Mouse (Mus musculus): ENCODE measurements around the gene Sox13. TPM values are rescaled to one million over a fixed set of nuclear protein-coding genes. Genes with fewer than 3 reads are reported as not detected.

The Sox13 gene
- polyA plus RNA-seq, 1 experiment from 2014 or later = 12.3 TPM

DNA sequence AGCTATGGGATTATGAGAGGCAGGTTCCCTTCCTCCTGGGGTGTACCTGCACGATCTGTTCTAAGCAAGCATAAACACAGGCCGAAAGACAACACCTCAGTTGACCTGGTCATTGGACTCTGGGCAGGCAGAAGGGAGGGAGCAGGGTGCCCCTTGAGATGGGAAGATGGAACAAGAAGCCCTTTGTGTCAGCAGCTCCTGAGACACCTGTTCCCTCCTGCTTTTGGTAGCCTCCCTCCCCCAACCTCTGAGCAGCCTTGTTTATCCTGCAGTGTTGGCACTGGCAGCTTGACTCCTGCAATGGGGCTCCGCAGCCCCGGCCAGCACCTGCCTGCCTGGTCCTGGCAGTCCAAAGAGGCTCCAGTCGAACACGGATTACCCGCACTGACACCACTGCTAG lies 9.1 kb downstream of the Sox13 start:
- Histone ChIP-seq H3K9ac (ENCODE audit: low read length) (no peak overlapping the region), H3K27ac (ENCODE audit: low read depth, low read length) (no peak overlapping the region), H3K27me3 (ENCODE audit: control insufficient read depth, insufficient read depth, low read length) (no peaks in the 10 kb centered on the region), H3K4me1 (ENCODE audit: control insufficient read depth, insufficient read depth, low read length) (peaks cover 23% of the 10 kb centered on the region), H3K4me2 (ENCODE audit: low read depth) (no peak overlapping the region), H3K9me3 (ENCODE audit: control insufficient read depth, low read length) (no peaks in the 10 kb centered on the region), H3K4me3 (ENCODE audit: low read depth, low read length) (no peak overlapping the region), H3K36me3 (ENCODE audit: control insufficient read depth, insufficient read depth, low read length) (no peaks in the 10 kb centered on the region)
- DNase-seq (ENCODE audit: low spot score) (no peak), ATAC-seq (ENCODE audit: insufficient read depth, low FRiP score, low TSS enrichment) (no peak)
- WGBS = 60% methylated on average over 7 of the region's 7 CpGs

DNA sequence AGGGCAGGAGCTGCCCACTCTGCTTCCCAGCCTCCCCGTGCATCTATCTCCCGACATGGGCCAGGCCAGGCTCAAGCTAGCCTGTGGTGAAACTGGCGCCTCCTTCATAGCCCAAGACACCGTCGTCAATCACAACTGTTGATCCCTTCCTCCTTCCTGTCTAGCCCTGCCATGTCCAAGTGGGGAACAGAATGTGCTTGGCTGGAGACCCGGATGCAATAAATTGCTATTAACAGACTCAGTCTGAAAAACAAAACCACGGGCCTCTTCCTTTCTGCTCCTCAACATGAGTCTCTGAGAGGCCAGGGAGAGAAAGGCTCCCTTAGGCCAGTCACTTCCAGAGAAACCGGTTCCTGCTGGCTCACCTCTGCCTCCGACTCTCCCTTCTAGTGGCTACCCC lies 11.2 kb downstream of the Sox13 start:
- 65% methylated on average over 9 of the region's 9 CpGs for WGBS
- Histone ChIP-seq H3K4me1 (ENCODE audit: control insufficient read depth, insufficient read depth, low read length) (peaks cover 28% of the 10 kb centered on the region), H3K27ac (ENCODE audit: low read depth, low read length) (no peak overlapping the region), H3K9me3 (ENCODE audit: control insufficient read depth, low read length) (no peaks in the 10 kb centered on the region), H3K4me3 (ENCODE audit: low read depth, low read length) (no peak overlapping the region), H3K4me2 (ENCODE audit: low read depth) (no peak overlapping the region), H3K36me3 (ENCODE audit: control insufficient read depth, insufficient read depth, low read length) (no peaks in the 10 kb centered on the region; the same call in 1 of the 2 replicates), H3K9ac (ENCODE audit: low read length) (no peak overlapping the region), H3K27me3 (ENCODE audit: control insufficient read depth, insufficient read depth, low read length) (no peaks in the 10 kb centered on the region)
- no peak for DNase-seq (ENCODE audit: low spot score)
- ATAC-seq (ENCODE audit: insufficient read depth, low FRiP score, low TSS enrichment) = no peak

DNA sequence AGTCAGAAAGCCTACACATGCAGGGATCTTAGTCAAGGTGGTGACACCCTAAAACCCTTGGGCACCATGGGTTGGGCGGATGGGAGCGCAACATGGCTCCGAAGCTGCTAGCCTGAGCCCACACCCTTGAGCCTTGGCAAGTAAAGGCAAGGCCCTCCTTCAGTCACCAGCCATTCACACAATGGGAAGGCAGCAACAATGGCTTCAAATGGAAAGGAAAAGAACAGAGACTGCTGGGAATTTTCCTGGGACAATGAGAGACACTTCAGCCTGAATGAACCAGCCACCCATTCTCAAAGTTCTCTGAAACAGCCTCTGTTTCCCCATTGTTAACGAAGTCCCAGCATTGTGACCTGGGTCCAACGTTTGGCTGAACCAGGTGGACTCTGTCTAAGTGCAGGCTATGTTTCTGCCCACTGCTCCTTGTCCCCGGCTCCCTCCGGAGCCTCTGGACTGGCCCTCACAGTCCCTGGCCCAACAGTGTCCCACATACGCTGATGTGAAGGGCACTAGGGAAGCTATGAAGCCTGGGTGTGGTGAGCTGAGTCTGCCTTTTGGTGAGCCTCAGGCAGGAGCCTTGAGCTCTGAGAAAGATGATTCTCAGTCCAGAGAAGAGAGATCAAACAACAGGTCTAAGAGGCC lies 12.6 kb downstream of the Sox13 start:
- H3K4me3 ChIP-seq (ENCODE audit: low read depth, low read length) = no peak overlapping the region
- H3K9me3 ChIP-seq (ENCODE audit: control insufficient read depth, low read length) = no peaks in the 10 kb centered on the region
- no peak overlapping the region for H3K4me2 ChIP-seq (ENCODE audit: low read depth)
- ATAC-seq (ENCODE audit: insufficient read depth, low FRiP score, low TSS enrichment) (no peak), DNase-seq (ENCODE audit: low spot score) (no peak)
- H3K36me3 ChIP-seq (ENCODE audit: control insufficient read depth, insufficient read depth, low read length) = no peaks in the 10 kb centered on the region; the same call in 1 of the 2 replicates
- H3K4me1 ChIP-seq (ENCODE audit: control insufficient read depth, insufficient read depth, low read length) = peaks cover 31% of the 10 kb centered on the region
- H3K9ac ChIP-seq (ENCODE audit: low read length) = no peak overlapping the region
- H3K27ac ChIP-seq (ENCODE audit: low read depth, low read length) = no peak overlapping the region
- 55% methylated on average over 8 of the region's 8 CpGs for WGBS
- H3K27me3 ChIP-seq (ENCODE audit: control insufficient read depth, insufficient read depth, low read length) = no peaks in the 10 kb centered on the region

GRCm38 (mm10) chr1:133409786-133410185 lies 14.4 kb downstream of the Sox13 start:
- no peak overlapping the region for H3K4me2 ChIP-seq (ENCODE audit: low read depth)
- H3K4me1 ChIP-seq (ENCODE audit: control insufficient read depth, insufficient read depth, low read length) = peaks cover 31% of the 10 kb centered on the region
- no peak overlapping the region; the same call in 1 of the 2 replicates for H3K9ac ChIP-seq (ENCODE audit: low read length)
- no peak overlapping the region for H3K4me3 ChIP-seq (ENCODE audit: low read depth, low read length)
- no peak for ATAC-seq (ENCODE audit: insufficient read depth, low FRiP score, low TSS enrichment)
- no peak for DNase-seq (ENCODE audit: low spot score)
- H3K9me3 ChIP-seq (ENCODE audit: control insufficient read depth, low read length) = no peaks in the 10 kb centered on the region
- H3K36me3 ChIP-seq (ENCODE audit: control insufficient read depth, insufficient read depth, low read length) = no peaks in the 10 kb centered on the region; the same call in 1 of the 2 replicates
- no peaks in the 10 kb centered on the region for H3K27me3 ChIP-seq (ENCODE audit: control insufficient read depth, insufficient read depth, low read length)
- H3K27ac ChIP-seq (ENCODE audit: low read depth, low read length) = peak overlapping the region; percentile 66
- WGBS = 63% methylated on average over 9 of the region's 9 CpGs

GRCm38 (mm10) chr1:133408880-133409516 lies 15.2 kb downstream of the Sox13 start:
- Histone ChIP-seq H3K27ac (ENCODE audit: low read depth, low read length) (peak overlapping the region; percentile 66), H3K4me1 (ENCODE audit: control insufficient read depth, insufficient read depth, low read length) (peaks cover 29% of the 10 kb centered on the region), H3K9ac (ENCODE audit: low read length) (no peak overlapping the region), H3K4me2 (ENCODE audit: low read depth) (0 out of 2 replicates have a peak overlapping the region, but pooled peaks have one; percentile 0), H3K36me3 (ENCODE audit: control insufficient read depth, insufficient read depth, low read length) (no peaks in the 10 kb centered on the region; the same call in 1 of the 2 replicates), H3K9me3 (ENCODE audit: control insufficient read depth, low read length) (no peaks in the 10 kb centered on the region), H3K27me3 (ENCODE audit: control insufficient read depth, insufficient read depth, low read length) (no peaks in the 10 kb centered on the region), H3K4me3 (ENCODE audit: low read depth, low read length) (no peak overlapping the region)
- 4% methylated on average over 6 of the region's 6 CpGs for WGBS
- 0 out of 2 replicates have a peak, but pooled peaks have one; percentile 31 for ATAC-seq (ENCODE audit: insufficient read depth, low FRiP score, low TSS enrichment)
- peak; percentile 64 for DNase-seq (ENCODE audit: low spot score)

DNA sequence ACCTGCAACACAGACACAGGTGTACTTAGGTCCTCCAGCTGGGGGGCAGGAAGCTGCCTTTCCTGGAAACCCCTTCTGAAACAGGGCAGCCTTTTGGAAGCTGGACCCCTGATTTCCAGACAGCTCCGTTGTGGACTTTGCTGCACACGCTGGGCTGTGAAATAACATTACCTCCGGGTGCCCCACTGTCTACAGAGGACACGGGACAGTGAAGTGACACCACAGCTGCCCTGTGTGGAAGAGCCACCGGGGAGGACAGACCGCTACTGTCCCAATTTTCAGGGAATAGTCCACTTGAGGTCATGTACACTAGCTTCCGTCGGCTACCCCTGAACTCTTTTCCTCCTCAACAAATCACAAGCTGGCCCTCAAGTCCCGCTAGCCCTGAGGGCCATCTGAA lies 15.9 kb downstream of the Sox13 start:
- Histone ChIP-seq H3K4me1 (ENCODE audit: control insufficient read depth, insufficient read depth, low read length) (peaks cover 28% of the 10 kb centered on the region), H3K9me3 (ENCODE audit: control insufficient read depth, low read length) (no peaks in the 10 kb centered on the region), H3K9ac (ENCODE audit: low read length) (peak overlapping the region; percentile 35; the same call in 1 of the 2 replicates), H3K4me2 (ENCODE audit: low read depth) (no peak overlapping the region), H3K36me3 (ENCODE audit: control insufficient read depth, insufficient read depth, low read length) (no peaks in the 10 kb centered on the region; the same call in 1 of the 2 replicates), H3K27me3 (ENCODE audit: control insufficient read depth, insufficient read depth, low read length) (no peaks in the 10 kb centered on the region), H3K4me3 (ENCODE audit: low read depth, low read length) (no peak overlapping the region), H3K27ac (ENCODE audit: low read depth, low read length) (peak overlapping the region; percentile 66)
- ATAC-seq (ENCODE audit: insufficient read depth, low FRiP score, low TSS enrichment) (no peak), DNase-seq (ENCODE audit: low spot score) (no peak)
- WGBS = 33% methylated on average over 9 of the region's 9 CpGs

- Histone ChIP-seq H3K4me3 (ENCODE audit: low read depth, low read length) (no peak overlapping the region), H3K36me3 (ENCODE audit: control insufficient read depth, insufficient read depth, low read length) (no peaks in the 10 kb centered on the region; the same call in 1 of the 2 replicates), H3K9ac (ENCODE audit: low read length) (no peak overlapping the region), H3K4me1 (ENCODE audit: control insufficient read depth, insufficient read depth, low read length) (peaks cover 26% of the 10 kb centered on the region), H3K27ac (ENCODE audit: low read depth, low read length) (no peak overlapping the region), H3K9me3 (ENCODE audit: control insufficient read depth, low read length) (no peaks in the 10 kb centered on the region), H3K27me3 (ENCODE audit: control insufficient read depth, insufficient read depth, low read length) (no peaks in the 10 kb centered on the region), H3K4me2 (ENCODE audit: low read depth) (no peak overlapping the region)
- DNase-seq (ENCODE audit: low spot score) (no peak), ATAC-seq (ENCODE audit: insufficient read depth, low FRiP score, low TSS enrichment) (no peak)
- 50% methylated on average over 6 of the region's 6 CpGs for WGBS
Observed at GRCm38 (mm10) chr1:133407436-133407835, 16.7 kb downstream of the Sox13 start.

- H3K27ac ChIP-seq (ENCODE audit: low read depth, low read length) = no peak overlapping the region
- 89% methylated on average over 7 of the region's 7 CpGs for WGBS
Observed at GRCm38 (mm10) chr1:133406614-133407013, 17.6 kb downstream of the Sox13 start.

DNA sequence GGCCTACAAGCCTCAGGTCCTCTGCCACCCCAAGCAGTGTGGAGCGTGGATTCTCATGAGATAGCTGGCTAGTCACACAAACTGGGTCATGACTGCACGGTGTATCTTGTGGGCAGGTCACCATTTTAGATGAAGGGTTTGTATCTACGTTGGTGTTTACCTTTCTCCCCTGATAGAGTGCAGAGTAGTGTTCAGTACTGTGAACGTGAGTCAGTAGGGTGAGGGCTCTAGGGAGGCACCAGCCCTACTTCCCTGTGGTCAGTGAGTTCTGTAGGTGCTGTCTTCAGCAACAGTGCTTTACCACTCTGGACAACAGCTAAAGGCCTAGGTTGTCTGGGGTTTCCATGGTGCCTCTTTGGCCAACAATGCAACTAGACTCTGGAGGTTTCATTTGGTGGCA lies 20.2 kb downstream of the Sox13 start:
- Histone ChIP-seq H3K27me3 (ENCODE audit: control insufficient read depth, insufficient read depth, low read length) (no peaks in the 10 kb centered on the region), H3K27ac (ENCODE audit: low read depth, low read length) (no peak overlapping the region), H3K4me1 (ENCODE audit: control insufficient read depth, insufficient read depth, low read length) (peaks cover 14% of the 10 kb centered on the region), H3K4me3 (ENCODE audit: low read depth, low read length) (no peak overlapping the region), H3K9ac (ENCODE audit: low read length) (no peak overlapping the region), H3K36me3 (ENCODE audit: control insufficient read depth, insufficient read depth, low read length) (no peaks in the 10 kb centered on the region; the same call in 1 of the 2 replicates), H3K4me2 (ENCODE audit: low read depth) (no peak overlapping the region), H3K9me3 (ENCODE audit: control insufficient read depth, low read length) (no peaks in the 10 kb centered on the region)
- WGBS = 87% methylated on average over 4 of the region's 4 CpGs
- no peak for ATAC-seq (ENCODE audit: insufficient read depth, low FRiP score, low TSS enrichment)
- DNase-seq (ENCODE audit: low spot score) = no peak

More at GRCm38 (mm10) chr1:133406614-133407013, 17.6 kb downstream of the Sox13 start:
- Histone ChIP-seq H3K9me3 (ENCODE audit: control insufficient read depth, low read length) (no peaks in the 10 kb centered on the region), H3K4me2 (ENCODE audit: low read depth) (no peak overlapping the region), H3K27me3 (ENCODE audit: control insufficient read depth, insufficient read depth, low read length) (no peaks in the 10 kb centered on the region), H3K4me1 (ENCODE audit: control insufficient read depth, insufficient read depth, low read length) (peaks cover 24% of the 10 kb centered on the region), H3K4me3 (ENCODE audit: low read depth, low read length) (no peak overlapping the region), H3K9ac (ENCODE audit: low read length) (no peak overlapping the region), H3K36me3 (ENCODE audit: control insufficient read depth, insufficient read depth, low read length) (no peaks in the 10 kb centered on the region; the same call in 1 of the 2 replicates)
- ATAC-seq (ENCODE audit: insufficient read depth, low FRiP score, low TSS enrichment) (no peak), DNase-seq (ENCODE audit: low spot score) (no peak)
